Mouse (Mus musculus) lung, embryonic 15.5 days (tissue): ENCODE data around the gene Pidd1. TPM values are rescaled to one million over a fixed set of nuclear protein-coding genes. Genes with fewer than 3 reads are reported as not detected.

Source experiments
- ATAC-seq: fragments of 200-750 bp; cut with Nextera tagmentation; 2 replicates; pipeline ENCODE4 v1.8.0; 2017; ENCODE audit warnings: moderate number of reproducible peaks, borderline replicate concordance; ENCODE audit not compliant: low FRiP score, low TSS enrichment; ENCODE audit errors: extremely low read depth
- H3K27ac ChIP-seq: fragments of 300-500 bp; sonication (generic); 2 replicates; pipeline ENCODE4 v1.5.1; 2015; ENCODE audit warnings: moderate library complexity, mild to moderate bottlenecking, inconsistent platforms
- H3K27me3 ChIP-seq: fragments of 300-500 bp; sonication (generic); 2 replicates; pipeline ENCODE4 v1.6.1; 2015; ENCODE audit warnings: inconsistent platforms
- H3K36me3 ChIP-seq: fragments of 300-500 bp; sonication (generic); 2 replicates; pipeline ENCODE4 v1.6.1; 2015; ENCODE audit warnings: inconsistent platforms
- H3K4me1 ChIP-seq: fragments of 300-500 bp; sonication (generic); 2 replicates; pipeline ENCODE4 v1.6.1; 2015; ENCODE audit warnings: inconsistent platforms
- H3K4me2 ChIP-seq: fragments of 300-500 bp; sonication (generic); 2 replicates; pipeline ENCODE4 v1.6.1; 2015; ENCODE audit warnings: inconsistent platforms, mild to moderate bottlenecking, moderate library complexity
- H3K4me3 ChIP-seq: fragments of 300-500 bp; sonication (generic); 2 replicates; pipeline ENCODE4 v1.5.1; 2015; ENCODE audit warnings: mild to moderate bottlenecking, inconsistent platforms
- H3K9ac ChIP-seq: fragments of 300-500 bp; sonication (generic); 2 replicates; pipeline ENCODE4 v1.6.1; 2015; ENCODE audit warnings: inconsistent platforms
- H3K9me3 ChIP-seq: fragments of 300-500 bp; sonication (generic); 2 replicates; pipeline ENCODE4 v1.6.1; 2016; ENCODE audit warnings: inconsistent platforms
- WGBS: fragments of 180-500 bp; shearing (Covaris S2); methylation state at CpG from one replicate; pipeline ENCODE4 v1.1.7; 2015; 5-methylcytosine and 5-hydroxymethylcytosine counted together
- polyA plus RNA-seq: library from polyadenylated mRNA; unstranded; fragments of >200 nt; fragmentation: Nextera tagmentation; extraction: Ambion mirVana; gene quantifications from 2 replicates; pipeline ENCODE4 v1.2.1, GENCODE M21; 2015

Pidd1 gene
- polyA plus RNA-seq, 1 experiment from 2014 or later: 15.8 TPM

DNA sequence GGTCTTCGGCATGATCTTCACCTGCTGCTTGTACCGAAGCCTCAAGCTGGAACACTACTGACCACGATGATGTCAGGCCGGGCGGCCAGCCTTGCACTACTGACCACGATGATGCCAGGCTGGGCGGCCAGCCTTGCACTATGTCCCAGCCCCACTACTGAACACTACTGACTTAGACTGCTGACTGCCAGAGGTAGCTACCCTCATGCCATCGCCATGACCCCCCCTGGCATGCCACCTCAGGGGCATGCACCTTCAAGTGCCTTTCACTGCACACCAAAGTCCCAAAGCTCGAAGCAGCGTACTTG is 26.8 kb upstream of the Pidd1 start:
- ATAC-seq: no peak
- H3K4me1 ChIP-seq: peaks cover 46% of the 10 kb centered on the region
- 92% methylated on average over 10 of the region's 10 CpGs for WGBS

DNA sequence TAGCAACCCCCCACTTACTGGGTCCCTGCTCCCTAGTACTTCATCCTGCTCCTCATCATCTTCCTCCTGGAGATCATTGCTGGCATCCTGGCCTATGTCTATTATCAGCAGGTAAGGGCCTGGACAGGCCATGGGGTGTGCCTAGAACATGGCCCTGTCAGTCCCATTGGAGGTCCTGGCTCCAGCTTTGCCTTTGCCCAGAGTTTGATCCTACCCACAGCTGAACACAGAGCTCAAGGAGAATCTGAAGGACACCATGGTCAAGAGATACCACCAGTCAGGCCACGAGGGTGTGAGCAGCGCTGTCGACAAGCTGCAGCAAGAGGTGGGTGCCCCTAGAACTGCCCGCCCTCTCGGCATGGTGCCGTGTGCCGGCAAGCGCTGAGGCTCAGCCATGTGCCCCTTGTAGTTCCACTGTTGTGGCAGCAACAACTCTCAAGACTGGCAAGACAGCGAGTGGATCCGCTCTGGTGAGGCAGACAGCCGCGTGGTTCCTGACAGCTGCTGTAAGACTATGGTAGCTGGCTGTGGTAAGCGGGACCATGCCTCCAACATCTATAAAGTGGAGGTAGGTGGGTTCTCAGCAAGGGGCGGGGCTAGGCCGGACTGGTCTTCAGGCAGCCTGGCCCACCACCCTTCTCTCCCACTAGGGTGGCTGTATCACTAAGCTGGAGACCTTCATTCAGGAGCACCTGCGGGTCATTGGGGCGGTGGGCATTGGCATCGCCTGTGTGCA is 26.2 kb upstream of the Pidd1 start:
- Histone ChIP-seq H3K9ac (no peak overlapping the region), H3K36me3 (peaks cover 32% of the 10 kb centered on the region), H3K4me2 (0 out of 2 replicates have a peak overlapping the region, but pooled peaks have one; percentile 74), H3K9me3 (no peaks in the 10 kb centered on the region), H3K27me3 (peaks cover under 1% of the 10 kb centered on the region), H3K27ac (no peak overlapping the region), H3K4me3 (no peak overlapping the region), H3K4me1 (peaks cover 50% of the 10 kb centered on the region)
- WGBS: 88% methylated on average over 18 of the region's 18 CpGs
- ATAC-seq: no peak

More for the DNA sequence above, 26.8 kb upstream of the Pidd1 start:
- Histone ChIP-seq H3K9me3 (no peaks in the 10 kb centered on the region), H3K36me3 (peaks cover 32% of the 10 kb centered on the region), H3K27me3 (no peaks in the 10 kb centered on the region; the same call in 1 of the 2 replicates), H3K27ac (no peak overlapping the region), H3K9ac (no peak overlapping the region), H3K4me3 (no peak overlapping the region), H3K4me2 (no peak overlapping the region)

DNA sequence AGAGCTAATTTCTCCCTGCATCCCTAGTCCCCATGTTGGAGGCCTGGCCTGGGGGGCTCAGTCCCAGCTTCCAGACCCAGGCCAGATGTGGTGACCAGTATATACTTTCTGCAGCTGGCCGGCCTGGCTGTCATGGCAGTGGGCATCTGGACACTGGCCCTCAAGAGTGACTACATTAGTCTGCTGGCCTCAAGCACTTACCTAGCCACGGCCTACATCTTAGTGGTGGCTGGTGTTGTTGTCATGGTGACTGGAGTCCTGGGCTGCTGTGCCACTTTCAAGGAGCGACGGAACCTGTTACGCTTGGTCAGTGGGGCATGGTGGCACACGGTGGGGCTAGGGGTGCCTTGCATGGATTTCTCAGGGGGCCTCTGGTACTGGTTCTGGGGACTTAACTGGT is 25.5 kb upstream of the Pidd1 start:
- peak overlapping the region; percentile 84 for H3K27ac ChIP-seq
- H3K36me3 ChIP-seq: peaks cover 32% of the 10 kb centered on the region
- peak overlapping the region; percentile 68 for H3K9ac ChIP-seq
- H3K4me3 ChIP-seq: peak overlapping the region; percentile 61
- H3K4me2 ChIP-seq: peak overlapping the region; percentile 74
- no peaks in the 10 kb centered on the region for H3K9me3 ChIP-seq
- ATAC-seq: no peak
- peaks cover 56% of the 10 kb centered on the region for H3K4me1 ChIP-seq
- WGBS: 74% methylated on average over 6 of the region's 6 CpGs
- H3K27me3 ChIP-seq: peaks cover 8% of the 10 kb centered on the region

DNA sequence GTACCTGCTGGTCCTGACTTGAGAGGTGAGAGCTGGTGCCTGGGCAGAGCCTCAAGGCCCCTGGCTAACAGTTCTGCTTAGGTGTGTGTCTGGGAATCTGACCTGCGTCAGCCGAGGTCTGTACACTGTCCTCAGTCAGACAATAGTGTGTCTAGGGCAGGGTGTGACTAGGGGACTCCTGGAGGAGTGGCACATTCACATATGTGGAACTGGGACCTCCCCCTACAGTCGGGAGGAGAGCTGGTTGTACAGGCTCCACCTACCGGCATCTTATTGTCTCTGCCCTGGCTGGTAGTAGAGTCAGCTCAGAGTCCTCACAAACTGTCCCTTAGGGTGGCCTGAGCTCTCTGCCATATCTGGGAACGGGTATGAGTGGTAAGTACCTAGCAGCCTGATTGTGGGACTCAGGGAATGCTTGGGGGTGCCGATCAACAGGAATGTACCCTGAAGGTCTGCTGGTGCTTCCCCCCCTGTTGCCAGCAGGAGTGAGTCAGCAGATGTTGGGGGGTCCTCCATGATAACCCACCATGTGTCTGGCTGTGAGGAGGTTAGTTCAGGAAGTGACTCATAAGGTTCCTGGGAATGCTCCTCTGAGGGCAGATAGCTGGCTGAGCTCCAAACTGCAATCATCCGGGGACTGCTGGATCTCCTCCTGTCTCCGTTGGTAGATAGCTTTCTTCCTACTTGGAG is 24.8 kb upstream of the Pidd1 start:
- Histone ChIP-seq H3K9ac (peak overlapping the region; percentile 68), H3K4me1 (peaks cover 56% of the 10 kb centered on the region), H3K27me3 (peaks cover 15% of the 10 kb centered on the region), H3K27ac (peak overlapping the region; percentile 84), H3K4me3 (peak overlapping the region; percentile 61), H3K4me2 (peak overlapping the region; percentile 74), H3K36me3 (peaks cover 32% of the 10 kb centered on the region), H3K9me3 (no peaks in the 10 kb centered on the region)
- 2% methylated on average over 8 of the region's 8 CpGs for WGBS
- peak; percentile 66 for ATAC-seq

DNA sequence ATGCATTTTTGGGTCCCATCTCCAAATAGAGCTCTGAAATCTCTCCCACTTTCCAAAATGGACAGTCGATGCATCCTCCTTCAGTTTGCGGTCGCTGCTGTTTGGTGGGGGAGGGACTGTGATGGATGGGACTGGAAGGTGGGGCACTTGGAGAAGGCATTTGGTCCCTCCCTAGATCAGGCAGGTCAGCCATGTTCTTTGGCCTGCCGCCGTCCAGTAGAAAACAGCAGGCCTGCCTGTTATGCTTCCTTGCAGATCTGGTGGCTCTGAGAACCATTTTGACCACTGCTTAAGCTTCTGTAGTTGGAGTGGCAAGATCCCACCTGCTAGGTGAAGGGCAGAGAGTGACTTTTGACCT is 24.3 kb upstream of the Pidd1 start:
- Histone ChIP-seq H3K27me3 (peaks cover 20% of the 10 kb centered on the region), H3K36me3 (peaks cover 32% of the 10 kb centered on the region), H3K27ac (peak overlapping the region; percentile 84), H3K9me3 (no peaks in the 10 kb centered on the region), H3K4me3 (peak overlapping the region; percentile 61), H3K4me1 (peaks cover 53% of the 10 kb centered on the region), H3K4me2 (peak overlapping the region; percentile 74), H3K9ac (peak overlapping the region; percentile 68)
- 9% methylated on average over 5 of the region's 5 CpGs for WGBS
- ATAC-seq: no peak

DNA sequence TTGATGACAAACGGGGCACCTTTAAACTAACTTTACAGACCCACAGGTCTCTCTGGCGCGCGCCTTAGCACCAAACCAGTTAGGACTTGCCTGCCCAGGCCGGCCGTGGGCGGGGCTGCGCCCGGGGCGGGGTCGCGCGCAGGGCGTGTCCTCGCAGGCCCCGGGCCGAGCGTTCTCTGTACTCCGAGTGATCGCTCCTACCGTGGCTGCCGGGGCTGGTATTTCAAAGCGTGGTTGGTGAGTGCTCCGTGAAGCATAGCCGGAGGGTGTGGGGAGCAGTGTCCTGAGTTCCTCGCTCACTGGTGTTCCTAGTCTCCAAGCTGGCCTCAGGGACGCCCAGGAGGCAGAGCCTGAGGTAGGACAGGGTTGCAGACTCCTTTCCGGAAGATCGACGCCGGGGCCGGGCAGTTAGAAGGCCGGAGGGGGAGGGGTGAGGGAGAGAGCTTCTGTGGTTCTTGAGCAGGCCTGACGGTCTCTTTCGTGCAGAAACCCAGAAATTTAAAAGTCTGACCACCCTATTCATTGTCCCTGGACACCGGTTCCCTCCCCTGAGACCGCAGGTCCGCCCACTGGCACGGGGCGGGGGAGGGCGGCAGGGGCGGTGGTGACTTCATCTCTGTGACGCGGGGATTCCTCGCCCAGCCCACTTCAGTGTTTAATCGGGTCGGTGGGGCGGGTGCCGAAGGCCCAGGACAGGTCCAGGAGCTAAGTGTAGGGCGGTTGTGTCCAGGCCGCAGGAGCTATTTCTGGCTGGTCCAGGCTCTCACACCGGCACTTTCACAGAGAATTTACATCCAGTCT is 23.6 kb upstream of the Pidd1 start, which contains the start of gene Cd151:
Gene Cd151, plus strand, starts transcription at position 163 of the 801 bp plus-strand sequence.
- ATAC-seq: peak; percentile 84
- peaks cover 55% of the 10 kb centered on the region for H3K4me1 ChIP-seq
- H3K9ac ChIP-seq: peak within 1 kb of the TSS; percentile 68
- peak within 1 kb of the TSS; percentile 74 for H3K4me2 ChIP-seq
- under 1% methylated on average over 52 of the region's 52 CpGs for WGBS
- H3K9me3 ChIP-seq: no peaks in the 10 kb centered on the region
- peaks cover 29% of the 10 kb centered on the region for H3K36me3 ChIP-seq
- H3K27me3 ChIP-seq: peaks cover 27% of the 10 kb centered on the region
- peak within 1 kb of the TSS; percentile 84 for H3K27ac ChIP-seq
- peak within 1 kb of the TSS; percentile 61 for H3K4me3 ChIP-seq

DNA sequence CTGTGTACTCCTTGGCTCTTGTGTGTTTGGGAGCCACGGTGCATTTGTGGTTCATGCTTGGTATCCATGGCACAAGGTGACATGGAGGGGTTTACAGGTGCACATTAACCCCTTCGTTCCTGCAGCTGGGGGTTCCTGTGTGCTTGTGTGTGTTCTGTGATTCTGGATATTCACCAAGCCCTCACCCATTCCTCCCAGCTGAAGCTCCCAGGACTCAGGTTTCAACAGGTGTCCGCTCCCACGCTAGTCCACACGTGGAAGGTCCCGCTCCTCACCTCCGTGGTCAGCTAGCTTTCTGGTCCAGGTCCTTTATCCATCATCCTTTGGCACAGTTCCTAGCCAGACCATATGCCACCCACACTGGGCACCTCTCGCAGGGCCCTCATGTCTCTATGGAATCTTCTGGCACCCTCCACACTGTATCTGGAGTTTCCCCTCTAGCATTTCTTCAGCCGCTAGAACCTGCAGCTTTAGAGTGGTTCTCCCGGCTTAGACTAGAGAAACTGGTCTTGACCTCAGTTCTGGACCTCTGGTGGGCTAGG is 22.9 kb upstream of the Pidd1 start:
- Histone ChIP-seq H3K36me3 (peaks cover 24% of the 10 kb centered on the region), H3K4me2 (peak overlapping the region; percentile 74), H3K9me3 (no peaks in the 10 kb centered on the region), H3K4me1 (peaks cover 63% of the 10 kb centered on the region), H3K27ac (peak overlapping the region; percentile 84), H3K4me3 (peak overlapping the region; percentile 61), H3K27me3 (peaks cover 35% of the 10 kb centered on the region), H3K9ac (peak overlapping the region; percentile 68)
- no peak for ATAC-seq
- 52% methylated on average over 10 of the region's 10 CpGs for WGBS

DNA sequence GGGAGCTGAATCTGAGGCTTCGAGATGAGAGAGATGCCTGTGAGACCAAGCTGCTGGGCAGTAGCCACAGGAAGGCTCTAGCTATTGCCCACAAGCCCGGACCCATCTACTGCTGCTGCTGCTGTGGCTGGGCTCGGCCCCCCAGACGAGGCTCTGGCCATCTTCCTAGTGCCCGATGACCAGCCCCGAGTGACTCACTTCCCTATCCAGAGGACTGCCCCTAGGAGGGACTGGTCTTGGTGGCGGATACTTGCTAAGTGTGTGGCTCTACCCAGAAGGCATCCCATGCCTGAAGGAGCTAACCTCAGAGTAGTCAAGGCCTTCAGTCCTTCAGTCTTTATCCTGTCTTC is 22.2 kb upstream of the Pidd1 start:
- H3K9me3 ChIP-seq: no peaks in the 10 kb centered on the region
- H3K4me1 ChIP-seq: peaks cover 70% of the 10 kb centered on the region
- no peak overlapping the region for H3K4me2 ChIP-seq
- H3K27me3 ChIP-seq: peaks cover 40% of the 10 kb centered on the region
- peaks cover 18% of the 10 kb centered on the region for H3K36me3 ChIP-seq
- H3K27ac ChIP-seq: no peak overlapping the region
- no peak overlapping the region for H3K9ac ChIP-seq
- no peak for ATAC-seq
- 76% methylated on average over 7 of the region's 7 CpGs for WGBS
- H3K4me3 ChIP-seq: no peak overlapping the region

DNA sequence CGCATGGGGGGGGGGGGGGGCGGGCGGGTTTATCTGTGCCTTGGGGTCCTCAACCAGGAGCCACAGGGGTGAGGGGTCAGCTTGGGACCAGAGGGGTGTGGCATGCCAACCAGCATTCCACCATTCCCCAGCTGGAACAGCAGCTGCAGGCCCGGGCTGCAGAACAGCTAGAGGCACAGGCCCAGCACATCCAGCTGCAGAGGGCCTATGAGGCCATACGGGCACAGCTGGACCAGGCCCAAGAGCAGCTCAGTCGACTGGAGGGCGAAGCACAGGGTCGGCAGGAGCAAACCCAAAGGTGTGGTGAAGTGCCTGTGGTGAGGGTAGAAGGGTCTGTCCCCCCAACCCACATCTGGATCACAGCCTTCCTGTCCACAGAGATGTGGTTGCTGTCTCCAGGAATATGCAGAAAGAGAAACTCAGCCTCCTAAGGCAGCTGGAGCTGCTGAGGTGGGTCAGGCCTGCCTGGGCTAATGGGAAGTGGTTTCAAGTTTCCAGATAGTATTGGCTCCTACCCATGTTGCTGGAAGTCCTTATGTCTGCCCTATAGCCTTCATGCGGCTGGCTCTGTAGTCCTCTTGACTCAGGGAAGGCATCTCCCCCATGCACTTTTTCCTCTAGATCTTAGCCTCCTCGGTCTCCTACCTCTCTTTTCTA is 21.7 kb upstream of the Pidd1 start:
- H3K4me2 ChIP-seq: peak overlapping the region; percentile 48; the same call in 1 of the 2 replicates
- H3K9ac ChIP-seq: no peak overlapping the region
- WGBS: 35% methylated on average over 10 of the region's 10 CpGs
- no peak overlapping the region for H3K4me3 ChIP-seq
- ATAC-seq: no peak
- peaks cover 13% of the 10 kb centered on the region for H3K36me3 ChIP-seq
- H3K9me3 ChIP-seq: no peaks in the 10 kb centered on the region
- H3K27me3 ChIP-seq: peaks cover 45% of the 10 kb centered on the region
- no peak overlapping the region for H3K27ac ChIP-seq
- peaks cover 75% of the 10 kb centered on the region for H3K4me1 ChIP-seq

DNA sequence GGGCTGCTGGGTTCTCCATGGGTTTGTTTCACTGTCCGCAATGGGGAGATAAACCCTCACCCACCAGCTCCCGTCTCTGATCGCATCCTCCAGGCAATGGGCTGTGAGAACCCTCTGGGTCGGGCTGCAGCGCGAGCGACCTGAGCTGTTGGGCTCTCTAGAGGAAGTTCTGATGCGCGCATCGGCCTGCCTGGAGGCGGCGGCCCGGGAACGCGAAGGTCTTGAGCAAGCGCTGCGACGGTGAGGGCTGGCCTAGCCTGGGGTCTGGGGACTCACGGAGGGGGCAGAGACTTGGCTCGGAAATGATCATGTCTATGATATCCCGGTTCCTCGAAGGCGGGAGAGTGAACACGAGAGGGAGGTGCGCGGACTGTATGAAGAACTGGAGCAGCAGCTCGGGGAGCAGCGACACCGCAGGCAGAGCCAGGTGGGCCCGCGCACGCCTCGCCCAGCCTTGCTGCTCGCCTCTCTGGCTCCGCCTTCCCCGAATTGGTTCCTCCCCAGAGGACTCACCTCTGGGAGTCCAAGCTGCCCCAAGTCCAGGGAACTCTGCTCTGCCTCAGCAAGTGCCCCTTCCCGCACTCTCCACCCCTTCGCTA is 20.9 kb upstream of the Pidd1 start:
- Histone ChIP-seq H3K9ac (peak overlapping the region; percentile 15; the same call in 1 of the 2 replicates), H3K4me3 (peak overlapping the region; percentile 27), H3K27ac (peak overlapping the region; percentile 55; the same call in 1 of the 2 replicates), H3K9me3 (no peaks in the 10 kb centered on the region), H3K36me3 (peaks cover 5% of the 10 kb centered on the region; the same call in 1 of the 2 replicates), H3K4me2 (peak overlapping the region; percentile 48), H3K4me1 (peaks cover 81% of the 10 kb centered on the region), H3K27me3 (peaks cover 52% of the 10 kb centered on the region)
- ATAC-seq: no peak
- 9% methylated on average over 35 of the region's 38 CpGs for WGBS
